7 mouse cellular contexts compared by ENCODE assay signal in the genomic region with DNA sequence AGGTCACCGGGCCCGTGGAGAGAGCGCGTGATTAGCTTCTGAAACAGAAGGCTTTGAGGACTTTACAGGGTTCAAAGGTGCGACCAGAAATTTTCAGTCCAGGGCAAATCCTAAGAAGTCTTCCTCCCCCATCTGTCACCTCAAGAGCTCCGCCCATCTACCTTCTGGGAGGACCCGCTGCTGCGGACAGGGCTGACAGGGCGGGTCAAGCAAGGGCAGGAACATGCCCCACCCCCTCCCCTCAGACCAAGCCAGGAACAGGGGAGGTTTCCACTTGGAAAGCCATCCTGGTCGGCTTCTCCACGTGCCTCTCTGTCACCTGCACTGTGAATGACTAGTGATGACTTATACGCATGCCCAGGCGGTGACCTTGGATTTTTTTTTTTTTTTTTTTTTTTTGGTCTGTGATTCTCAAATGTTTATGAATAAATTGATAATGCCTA. TPM values are rescaled to one million over a fixed set of nuclear protein-coding genes. Genes with fewer than 3 reads are reported as not detected.
DNase-seq lines count a peak whose midpoint lies in the region; ATAC-seq and TF ChIP-seq lines count a peak whose summit lies in the region.

No protein-coding gene starts in this region.

- H3K9ac ChIP-seq in embryonic facial prominence, embryonic 14.5 days (ENCODE audit: low read depth, low read length) = no peak overlapping the region
- H3K9ac ChIP-seq in intestine, embryonic 15.5 days = no peak overlapping the region
- no peak overlapping the region for H3K9ac ChIP-seq in lung, embryonic 14.5 days

- H3K27ac ChIP-seq in embryonic facial prominence, embryonic 14.5 days (replicated peaks; ENCODE audit: low read depth, low read length) = no peak overlapping the region
- peak overlapping the region; percentile 46 for H3K27ac ChIP-seq in intestine, embryonic 15.5 days
- H3K27ac ChIP-seq in lung, embryonic 14.5 days (ENCODE audit: low read depth) = no peak overlapping the region

- no peak overlapping the region for H3K4me3 ChIP-seq in embryonic facial prominence, embryonic 14.5 days (ENCODE audit: low read depth, low read length)
- no peak overlapping the region for H3K4me3 ChIP-seq in intestine, embryonic 15.5 days (replicated peaks)
- H3K4me3 ChIP-seq in lung, embryonic 14.5 days (ENCODE audit: low read depth, low read length) = no peak overlapping the region

- no peaks in the 10 kb centered on the region for H3K9me3 ChIP-seq in embryonic facial prominence, embryonic 14.5 days (ENCODE audit: control insufficient read depth, low read length)
- H3K9me3 ChIP-seq in intestine, embryonic 15.5 days = no peaks in the 10 kb centered on the region
- H3K9me3 ChIP-seq in lung, embryonic 14.5 days (ENCODE audit: low read depth, low read length) = no peaks in the 10 kb centered on the region

- no peaks in the 10 kb centered on the region for H3K36me3 ChIP-seq in embryonic facial prominence, embryonic 14.5 days (ENCODE audit: control insufficient read depth, insufficient read depth, low read length)
- no peaks in the 10 kb centered on the region for H3K36me3 ChIP-seq in intestine, embryonic 15.5 days
- H3K36me3 ChIP-seq in lung, embryonic 14.5 days (ENCODE audit: insufficient read depth) = no peaks in the 10 kb centered on the region

- no peak for ATAC-seq in embryonic facial prominence, embryonic 14.5 days (ENCODE audit: low read depth)
- peak; percentile 90 for ATAC-seq in intestine, embryonic 15.5 days
- ATAC-seq in lung, embryonic 14.5 days (ENCODE audit: insufficient read depth) = peak; percentile 13; the same call in 1 of the 2 replicates
- no peak for ATAC-seq in erythroid progenitor cell, adult 5-6 weeks (replicated peaks; ENCODE audit: low FRiP score, poor library complexity, severe bottlenecking)

- DNase-seq in ZHBTc4 (ENCODE audit: low read depth, low spot score) = peak; percentile 84
- no peak for DNase-seq in embryonic facial prominence, embryonic 14.5 days (ENCODE audit: low spot score)
- DNase-seq in lung, embryonic 14.5 days = no peak
- no peak for DNase-seq in layer of hippocampus, adult 9-10 months (ENCODE audit: low spot score)
- no peak for DNase-seq in frontal cortex, postnatal 25 days (ENCODE audit: low spot score in 2 of 2)

- TF ChIP-seq CTCF in lung, embryonic 14.5 days (IDR thresholded peaks at IDR 0.05; ENCODE audit: low read depth) = no peak

- WGBS in embryonic facial prominence, embryonic 14.5 days = 25% methylated on average over 13 of the region's 13 CpGs
- WGBS in intestine, embryonic 15.5 days = 28% methylated on average over 13 of the region's 13 CpGs
- WGBS in lung, embryonic 14.5 days = 25% methylated on average over 13 of the region's 13 CpGs

- H3K4me2 ChIP-seq in embryonic facial prominence, embryonic 14.5 days (ENCODE audit: low read depth, low read length) = peak overlapping the region; percentile 46; the same call in 1 of the 2 replicates
- H3K4me2 ChIP-seq in intestine, embryonic 15.5 days (replicated peaks) = no peak overlapping the region; the same call in 1 of the 2 replicates
- H3K4me2 ChIP-seq in lung, embryonic 14.5 days = no peak overlapping the region

- H3K4me1 ChIP-seq in embryonic facial prominence, embryonic 14.5 days (ENCODE audit: control insufficient read depth, insufficient read depth, low read length) = peaks cover 6% of the 10 kb centered on the region
- peaks cover 14% of the 10 kb centered on the region for H3K4me1 ChIP-seq in intestine, embryonic 15.5 days (replicated peaks)
- H3K4me1 ChIP-seq in lung, embryonic 14.5 days (ENCODE audit: insufficient read depth) = peaks cover 19% of the 10 kb centered on the region

- H3K27me3 ChIP-seq in embryonic facial prominence, embryonic 14.5 days (replicated peaks; ENCODE audit: control insufficient read depth, insufficient read depth, low read length) = no peaks in the 10 kb centered on the region
- no peaks in the 10 kb centered on the region for H3K27me3 ChIP-seq in intestine, embryonic 15.5 days (replicated peaks)
- no peaks in the 10 kb centered on the region for H3K27me3 ChIP-seq in lung, embryonic 14.5 days (ENCODE audit: insufficient read depth, low read length)

RNA-seq across cellular contexts. Expression of gene Mab21l3, which starts 43.2 kb away (rescaled TPM):
- polyA plus RNA-seq in embryonic facial prominence, embryonic 14.5 days (2014; fragmentation: Nextera tagmentation; extraction: Ambion mirVana) = 0.68 and 0.83 TPM in 2 replicates
- 5.8 and 6.4 TPM in 2 replicates for polyA plus RNA-seq in intestine, embryonic 15.5 days (2015; fragmentation: Nextera tagmentation; extraction: Ambion mirVana)
- polyA plus RNA-seq in lung, embryonic 14.5 days (2014; fragmentation: Nextera tagmentation; extraction: Ambion mirVana) = 0.12 and 0.68 TPM in 2 replicates
- total RNA-seq in erythroid progenitor cell, adult 5-6 weeks (2015; ENCODE audit: low replicate concordance) = not detected in 2 replicates
- total RNA-seq in erythroid progenitor cell, adult 5-6 weeks (2017; ENCODE audit: low replicate concordance) = not detected in 2 replicates

Comparison
In these comparisons a context has a peak if more than half of its experiments do, and no peak if none do; other contexts are left out.
1. ATAC-seq: peak in intestine, embryonic 15.5 days (single experiment) and lung, embryonic 14.5 days (single experiment); none in embryonic facial prominence, embryonic 14.5 days (single experiment) and erythroid progenitor cell, adult 5-6 weeks (single experiment).